Mouse (Mus musculus) fibroblast of lung, adult 2 months (primary cell): ENCODE data around the gene Rrm1.
"Not testable (repeated sequence)": the region's sequence is repeated elsewhere in the genome, so short reads cannot be mapped to it uniquely, and the experiment has no call there.

Source experiments
- DNase-seq: peaks from one replicate; pipeline ENCODE4 v3.0.0-alpha.2; 2011; ENCODE audit warnings: low read depth

Gene Rrm1

DNA sequence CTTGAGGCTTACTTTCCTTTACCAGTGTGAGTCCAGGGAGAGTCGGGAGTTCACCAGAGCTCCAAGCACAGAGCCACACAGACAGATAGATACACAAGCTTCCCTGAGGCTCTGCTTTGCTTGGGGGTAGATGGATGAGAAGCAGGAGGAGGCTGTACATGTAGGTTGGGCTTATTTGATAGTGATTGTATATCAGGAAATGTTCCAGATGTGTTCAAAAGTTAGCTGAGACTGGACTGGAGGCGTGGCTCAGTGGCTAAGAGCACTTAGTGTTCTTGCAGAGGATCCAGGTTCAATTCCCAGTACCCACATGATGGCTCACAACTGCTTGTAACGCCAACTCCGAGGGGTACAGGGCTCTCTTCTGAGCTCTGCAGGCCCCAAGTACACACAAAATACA is 36.9 kb downstream of the Rrm1 start:
- DNase-seq = no peak

DNA sequence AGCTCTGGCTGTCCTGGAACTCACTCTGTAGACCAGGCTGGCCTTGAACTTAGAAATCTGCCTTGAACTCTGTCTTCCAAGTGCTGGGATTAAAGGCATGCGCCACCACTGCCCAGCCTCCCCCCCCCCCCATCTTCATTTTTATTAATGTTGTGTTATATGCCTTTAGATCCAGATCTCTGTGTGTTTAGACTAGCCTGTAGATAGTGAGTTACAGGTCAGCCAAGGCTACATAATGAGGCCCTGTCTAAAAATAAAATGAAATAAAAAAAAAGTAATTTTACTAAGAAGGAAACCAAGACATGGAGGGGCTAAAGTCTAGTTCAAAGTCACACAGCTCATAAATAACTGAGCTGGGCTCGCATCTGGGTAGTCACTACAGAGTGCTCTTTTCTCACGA is 37.4 kb downstream of the Rrm1 start:
- DNase-seq = no peak

DNA sequence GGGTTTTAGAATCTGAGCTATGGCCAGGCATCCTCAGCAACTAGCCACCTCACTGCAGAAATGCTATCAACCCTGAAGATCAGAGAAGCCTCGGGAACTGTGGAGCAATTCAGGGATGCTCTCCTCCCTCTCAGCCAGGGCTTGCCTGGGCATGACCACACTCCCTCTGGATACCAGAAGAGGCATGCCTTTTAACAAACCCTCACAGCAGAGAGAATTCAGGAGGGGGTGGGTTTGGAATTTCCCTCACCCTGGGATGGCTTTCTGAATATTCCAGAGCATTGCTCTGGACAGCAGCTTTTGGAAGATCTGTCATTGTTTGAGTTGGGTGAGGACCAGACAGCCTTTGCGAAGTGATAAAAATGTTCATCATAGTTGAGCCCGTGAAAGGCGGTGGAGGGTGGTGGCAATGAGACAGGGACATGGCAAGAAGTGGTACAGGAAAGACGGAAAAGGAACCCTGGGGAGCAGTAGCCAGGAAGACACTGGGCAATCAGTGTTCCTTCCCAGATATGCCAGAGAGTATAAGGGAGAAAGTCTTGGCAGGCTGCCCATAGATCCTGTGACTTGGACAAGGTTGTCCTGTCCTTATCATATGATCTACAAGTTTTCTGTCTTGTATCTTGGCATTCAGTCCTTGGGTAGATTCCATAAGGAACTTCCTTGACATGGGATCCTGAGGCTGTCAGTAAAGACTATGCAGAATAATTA is 38.0 kb downstream of the Rrm1 start:
- peak; percentile 51 for DNase-seq

DNA sequence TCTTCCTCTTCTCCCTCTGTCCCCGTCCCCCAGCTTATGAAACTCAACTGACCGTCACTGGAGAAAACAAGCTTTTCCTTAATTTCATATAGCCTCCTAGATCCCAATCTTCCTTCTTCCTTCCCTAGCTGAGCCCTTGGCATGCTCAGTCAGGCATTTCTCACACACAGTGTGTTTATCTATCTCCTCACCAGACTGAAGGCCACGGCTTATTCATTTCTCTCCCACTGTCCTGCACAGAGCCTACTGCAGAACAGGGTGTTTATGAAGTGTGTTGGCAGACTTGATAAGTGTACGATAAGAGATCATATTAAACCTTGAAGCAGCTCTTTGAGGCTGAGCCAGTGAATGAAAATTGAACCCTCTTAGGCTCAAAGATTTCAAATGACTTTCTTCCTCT is 39.3 kb downstream of the Rrm1 start:
- no peak for DNase-seq

DNA sequence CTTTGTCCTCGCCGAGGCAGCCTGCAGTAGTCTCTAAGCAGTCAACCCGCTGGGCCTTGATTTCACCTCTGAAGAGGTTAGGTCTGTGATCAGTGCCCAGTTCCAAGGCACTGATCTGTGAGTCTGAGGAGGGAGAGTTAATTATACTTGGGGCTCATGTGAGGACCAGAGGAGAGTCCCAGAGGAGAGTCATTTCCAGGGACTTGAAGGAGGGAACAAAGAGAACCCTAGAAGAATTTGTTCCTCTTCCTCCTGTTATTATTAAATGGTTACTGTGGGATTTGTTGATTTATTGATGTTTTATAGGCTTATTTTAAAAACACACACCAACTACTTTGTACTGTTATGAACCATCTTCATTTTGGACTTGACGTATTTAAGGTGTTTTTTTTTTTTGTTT is 40.1 kb downstream of the Rrm1 start, which contains the start of gene Olfr543:
Olfr543 (minus strand) TSS at position 101 of the 400 bp plus-strand sequence.
- DNase-seq = no peak

DNA sequence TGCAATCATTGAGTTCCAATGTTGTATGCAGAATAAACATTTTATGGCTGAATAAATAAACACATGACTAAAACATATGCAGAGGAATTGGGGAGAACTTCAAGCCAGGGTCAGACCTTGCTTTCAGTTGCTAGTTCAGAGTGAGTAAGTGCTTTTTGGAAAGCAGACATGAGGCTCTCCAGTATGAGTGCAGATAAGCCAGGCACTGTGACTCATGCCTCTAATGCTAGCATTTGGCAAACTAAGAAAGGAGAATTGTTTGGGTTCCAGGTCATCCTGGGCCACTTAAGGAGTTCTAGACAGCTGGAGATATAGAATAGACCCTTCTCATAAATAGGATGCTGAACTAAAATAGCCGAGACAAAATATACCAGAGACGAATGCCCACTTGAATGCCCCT is 42.2 kb downstream of the Rrm1 start:
- peak; percentile 71 for DNase-seq

DNA sequence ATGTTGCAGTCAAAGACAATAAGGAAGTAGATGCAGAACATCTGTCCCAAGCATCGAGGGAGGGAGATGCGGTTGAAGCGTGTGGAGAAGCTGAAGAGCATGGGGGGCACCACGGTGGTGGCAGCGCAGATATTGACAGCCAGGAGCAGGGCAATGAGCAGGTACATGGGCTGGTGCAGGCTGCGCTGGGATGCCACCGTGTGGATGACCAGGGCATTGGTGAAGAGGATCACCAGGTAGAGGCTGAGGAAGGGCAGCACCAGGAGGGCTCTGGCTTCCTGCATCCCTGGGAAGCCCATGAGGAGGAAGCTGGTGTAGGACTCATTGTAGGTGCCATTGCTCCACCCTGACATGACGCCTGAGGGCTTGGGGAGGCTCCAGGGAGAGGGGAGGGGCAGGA is 43.3 kb downstream of the Rrm1 start:
- DNase-seq = not testable (repeated sequence)

DNA sequence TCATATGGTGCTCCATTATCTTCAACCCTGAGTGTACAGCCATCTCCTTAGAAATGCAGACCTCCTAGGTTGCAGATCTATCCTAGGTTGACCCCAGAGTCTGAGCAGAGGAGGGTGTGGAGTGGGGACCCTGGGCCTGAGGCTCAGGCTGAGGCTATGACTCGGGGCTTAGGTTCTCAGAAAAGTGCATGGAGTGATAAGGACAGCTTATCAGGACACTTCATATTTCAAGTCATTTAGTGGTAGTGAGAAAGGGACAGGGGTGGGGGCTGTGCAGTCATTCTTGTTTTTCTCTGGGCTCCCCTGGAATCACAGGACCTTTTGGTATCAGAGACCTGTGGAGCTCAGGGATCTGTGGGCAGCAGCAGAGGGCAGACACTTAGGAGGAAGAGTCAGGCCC is 44.6 kb downstream of the Rrm1 start:
- no peak for DNase-seq

DNA sequence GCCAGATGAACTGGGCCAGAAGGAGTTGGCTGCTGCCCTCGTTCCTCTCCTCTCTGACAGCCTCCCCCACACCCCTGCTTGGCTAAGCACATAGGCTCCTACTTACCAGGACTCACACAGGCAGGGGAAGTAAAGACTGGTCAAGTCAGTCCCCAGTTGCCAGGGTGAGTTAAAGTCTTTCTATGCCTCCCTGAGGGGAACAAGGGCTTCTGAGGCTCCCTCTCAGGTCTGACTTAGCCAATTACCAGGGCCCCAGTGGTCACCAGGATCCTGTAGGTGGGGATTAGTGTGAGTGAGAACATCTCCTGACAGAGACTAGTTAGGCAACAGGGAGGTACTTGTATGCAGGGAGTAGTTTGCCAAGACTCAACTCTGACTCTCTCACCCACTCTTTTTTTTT is 46.7 kb downstream of the Rrm1 start, which contains the start of gene Olfr544:
Olfr544 (minus strand) TSS at position 153 of the 400 bp plus-strand sequence.
- no peak for DNase-seq

DNA sequence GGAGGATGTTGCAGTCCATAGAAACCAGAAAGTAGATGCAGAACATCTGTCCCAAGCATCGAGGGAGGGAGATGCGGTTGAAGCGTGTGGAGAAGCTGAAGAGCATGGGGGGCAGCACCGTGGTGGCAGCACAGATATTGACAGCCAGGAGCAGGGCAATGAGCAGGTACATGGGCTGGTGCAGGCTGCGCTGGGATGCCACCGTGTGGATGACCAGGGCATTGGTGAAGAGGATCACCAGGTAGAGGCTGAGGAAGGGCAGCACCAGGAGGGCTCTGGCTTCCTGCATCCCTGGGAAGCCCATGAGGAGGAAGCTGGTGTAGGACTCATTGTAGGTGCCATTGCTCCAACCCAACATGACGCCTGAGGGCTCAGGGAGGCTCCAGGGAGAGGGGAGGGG is 52.9 kb downstream of the Rrm1 start:
- not testable (repeated sequence) for DNase-seq

DNA sequence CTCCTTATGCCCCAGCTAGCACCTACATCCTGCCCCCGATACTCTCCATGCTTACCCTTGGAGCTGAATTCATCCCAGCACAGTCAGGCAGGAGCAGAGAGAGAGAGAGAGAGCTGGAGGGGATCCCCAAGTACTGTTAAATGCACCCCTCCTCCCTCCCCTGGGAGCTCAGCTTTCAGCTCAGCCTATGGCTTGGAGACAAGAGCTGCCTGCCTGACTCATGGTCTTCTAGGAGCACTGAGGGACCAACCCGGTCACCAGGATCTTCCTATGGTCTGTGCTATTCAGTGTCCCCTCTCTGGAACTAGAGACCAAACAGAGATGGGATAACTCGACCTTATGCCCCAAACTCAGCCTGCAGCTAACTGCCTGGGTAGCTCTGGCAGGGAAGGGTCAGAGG is 58.0 kb downstream of the Rrm1 start, which contains the start of gene Olfr545:
Olfr545 (minus strand) TSS at position 101 of the 400 bp plus-strand sequence.
- DNase-seq = no peak

DNA sequence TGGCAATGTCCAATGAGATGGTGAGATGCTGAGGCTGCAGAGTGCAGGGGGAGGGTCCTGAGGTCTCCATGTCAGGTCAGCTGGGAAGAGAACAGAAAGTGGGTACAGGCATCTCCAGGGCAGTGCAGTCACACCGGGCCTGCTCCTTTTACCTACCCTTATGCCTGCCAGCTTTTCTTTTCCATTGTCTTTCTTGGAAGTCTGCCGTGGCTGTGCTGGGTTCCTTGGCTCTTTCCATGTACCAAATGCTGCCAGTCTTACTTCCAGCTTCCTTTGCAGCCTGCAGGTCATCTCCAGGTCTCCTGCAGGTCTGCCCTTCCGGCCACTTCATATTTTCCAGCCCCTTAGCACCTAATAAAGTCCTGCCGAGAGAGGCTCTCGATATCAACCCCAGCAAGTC is 60.5 kb downstream of the Rrm1 start:
- DNase-seq = no peak

DNA sequence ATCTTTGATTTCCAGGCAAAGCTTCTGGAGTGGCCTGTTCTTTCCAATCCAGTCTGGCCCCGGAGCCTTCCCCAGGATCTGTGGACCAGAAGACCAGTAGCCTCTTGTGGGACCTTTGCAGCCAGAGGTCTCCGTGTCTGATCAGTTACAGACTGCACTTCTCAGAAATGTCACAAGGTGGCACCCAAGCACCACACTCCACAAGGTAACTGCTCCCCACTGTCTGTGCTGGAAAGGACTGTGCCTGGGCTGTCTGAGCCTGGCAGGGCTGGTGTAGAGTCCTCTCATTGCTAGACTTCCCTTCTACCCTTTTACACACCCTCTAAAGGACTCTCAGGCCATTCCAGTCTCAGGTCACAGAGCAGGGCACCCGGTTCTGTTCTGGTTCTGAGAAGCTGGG is 65.4 kb downstream of the Rrm1 start:
- DNase-seq = peak; percentile 57

DNA sequence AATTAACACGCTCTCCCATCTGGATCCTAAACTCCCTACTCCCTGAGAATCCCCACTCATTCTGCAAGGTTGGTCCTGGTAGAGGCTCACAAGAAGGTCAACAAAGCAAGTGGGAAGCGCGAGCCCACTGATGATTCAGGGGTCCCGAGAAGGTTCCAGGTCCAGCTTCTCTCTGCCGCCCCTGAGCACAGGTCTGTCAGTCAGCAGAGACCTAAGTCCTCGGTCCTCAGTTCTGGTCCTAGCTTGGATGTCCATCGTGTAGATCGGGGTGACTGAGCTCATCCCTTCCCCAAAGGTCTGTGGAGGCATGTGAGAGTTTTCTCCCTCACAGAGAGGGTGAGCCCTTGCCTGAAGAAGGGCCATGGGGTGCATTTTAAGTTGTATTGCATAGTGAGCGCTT is 66.6 kb downstream of the Rrm1 start:
- DNase-seq = no peak

DNA sequence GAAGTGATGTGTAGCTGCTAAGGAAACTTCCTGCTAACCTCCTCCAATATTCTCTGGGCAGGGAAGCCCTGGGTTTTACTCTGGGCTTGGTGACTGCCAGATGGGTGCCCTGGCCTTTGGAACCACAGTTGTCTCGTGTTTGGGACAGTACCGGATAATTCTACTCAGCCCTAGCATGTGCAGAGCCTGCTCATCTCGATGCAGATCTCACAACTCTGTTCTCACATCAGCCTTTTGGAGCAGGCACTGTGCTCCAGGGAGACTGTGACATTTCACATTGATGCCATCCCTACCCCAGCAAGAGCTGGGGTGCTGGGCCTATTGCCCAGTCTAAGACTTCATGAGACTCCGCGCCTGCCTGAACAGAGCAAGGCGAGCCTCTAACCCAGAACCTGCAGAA is 67.2 kb downstream of the Rrm1 start:
- no peak for DNase-seq

DNA sequence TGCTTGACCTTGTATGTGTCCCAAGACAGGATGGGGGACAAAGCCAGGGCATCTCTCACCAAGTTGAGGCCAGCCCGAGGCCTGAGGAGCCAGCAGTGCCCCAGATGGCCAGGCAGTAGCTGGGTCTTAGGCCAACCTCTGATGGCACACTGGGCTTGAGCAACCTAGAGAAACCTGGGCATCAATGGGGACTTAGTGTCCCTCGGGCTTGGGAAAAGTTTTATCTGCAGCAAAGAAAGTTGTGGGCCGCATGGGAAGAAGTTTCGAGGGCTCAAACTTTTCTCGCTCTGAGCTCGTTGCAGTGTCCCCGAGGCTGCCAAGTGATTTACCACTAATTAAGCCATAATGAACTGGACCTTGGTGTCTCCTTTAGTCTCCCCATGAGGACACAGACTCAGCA is 68.2 kb downstream of the Rrm1 start:
- DNase-seq = no peak

DNA sequence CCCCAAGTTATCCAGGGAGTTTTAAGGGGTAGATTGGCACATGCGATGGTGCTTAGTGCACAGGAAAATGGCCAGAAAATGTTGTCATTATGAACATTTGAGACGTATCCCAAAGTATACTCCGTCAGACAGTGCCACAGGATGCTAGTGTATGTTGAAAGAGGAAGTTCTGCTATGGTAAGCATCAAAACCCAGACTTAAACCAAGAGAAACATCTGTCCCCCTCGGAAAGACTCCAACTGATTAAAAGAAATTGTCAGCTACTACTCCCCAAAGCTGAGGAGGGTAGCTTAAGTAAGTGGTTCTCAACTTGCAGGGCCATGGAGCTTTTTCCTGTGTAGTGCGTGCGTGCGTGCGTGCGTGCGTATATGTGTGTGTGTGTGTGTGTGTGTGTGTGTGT is 70.4 kb downstream of the Rrm1 start:
- DNase-seq = no peak

DNA sequence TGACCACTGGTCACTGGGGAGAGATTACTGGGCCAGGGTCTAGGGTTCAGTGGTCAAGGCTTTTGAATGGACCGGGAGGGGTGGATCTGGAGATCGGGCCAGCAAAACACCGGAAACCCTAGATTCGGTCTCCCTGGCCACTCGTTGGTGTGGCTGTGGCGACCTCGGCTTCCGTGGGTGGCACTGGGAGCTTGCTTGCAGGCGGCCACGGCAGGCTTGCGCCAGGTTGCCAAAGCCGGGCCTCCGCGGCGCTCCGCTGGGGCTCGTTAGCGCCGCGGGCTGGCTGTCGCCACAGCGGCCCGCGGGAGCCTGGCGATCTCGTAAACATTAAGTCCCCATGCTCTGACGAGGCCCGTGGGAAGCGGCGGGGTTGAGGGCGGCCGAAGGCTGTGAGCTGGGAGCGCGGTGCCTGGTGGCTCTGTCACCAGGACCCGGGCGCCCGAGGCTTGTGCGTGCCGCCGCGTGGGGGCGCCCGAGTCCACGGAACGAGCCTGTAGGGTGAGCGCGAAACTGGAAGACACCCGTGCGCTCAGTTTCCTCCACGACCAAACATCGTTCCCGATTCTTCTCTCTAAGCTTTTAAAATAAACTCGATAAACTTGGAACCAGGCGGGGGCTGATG is 71.4 kb downstream of the Rrm1 start:
- peak; percentile 37 for DNase-seq

DNA sequence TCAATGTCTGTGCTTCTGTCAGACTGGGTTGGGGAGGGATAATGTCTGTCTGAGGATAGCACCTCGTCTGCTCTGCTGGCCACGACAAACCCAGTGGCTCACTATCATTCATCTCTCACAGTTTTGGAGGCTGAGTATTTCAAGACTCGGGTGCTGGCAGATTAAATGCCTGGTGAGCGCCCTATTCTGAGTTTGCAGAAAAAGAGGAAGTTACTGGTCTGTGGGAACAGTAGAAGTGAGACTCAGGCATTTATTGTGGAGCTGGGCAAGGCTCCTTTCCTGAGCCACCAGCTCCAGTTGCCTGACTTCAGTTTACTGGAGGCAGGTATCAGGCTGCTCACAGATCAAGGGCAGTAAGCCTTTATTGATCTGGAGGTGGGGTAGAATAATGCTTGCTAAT is 72.6 kb downstream of the Rrm1 start:
- DNase-seq = no peak

DNA sequence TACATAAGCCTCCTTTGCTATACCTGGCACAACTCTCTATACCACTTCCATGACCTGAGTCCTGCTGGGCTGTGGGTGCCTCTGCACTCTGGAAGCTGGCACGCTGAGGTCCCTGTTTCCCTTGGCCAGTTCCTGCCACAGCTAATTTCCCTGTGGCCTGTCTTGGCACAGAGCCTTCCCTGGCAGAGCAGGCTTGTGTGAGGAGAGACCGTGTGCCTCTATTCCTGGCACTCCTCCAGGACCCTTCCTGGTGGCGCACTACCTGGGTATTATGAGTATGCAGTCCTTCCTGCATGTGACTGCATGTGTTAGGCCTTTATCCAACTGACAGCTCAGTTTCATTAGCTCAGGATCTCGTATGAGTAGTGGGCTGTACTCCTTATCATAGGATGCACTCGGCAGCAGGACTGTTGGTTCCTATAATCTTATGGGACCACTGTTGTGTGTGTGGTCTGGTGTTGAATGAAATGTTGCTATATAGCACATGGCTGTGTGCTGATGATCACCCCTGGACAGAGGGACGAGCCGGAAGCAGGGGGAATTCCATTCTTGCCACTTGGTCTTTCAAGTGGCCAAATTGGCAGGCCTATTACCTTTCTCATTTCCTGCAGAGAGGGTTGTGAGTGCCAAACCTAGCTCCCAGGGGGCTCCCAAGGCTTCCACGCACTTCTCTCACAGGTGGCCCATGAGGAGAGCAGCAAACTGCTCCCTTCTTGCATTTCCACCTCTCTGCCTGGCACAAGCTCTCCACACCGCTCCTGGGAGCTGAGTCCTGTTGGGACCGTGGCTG is 75.0 kb downstream of the Rrm1 start:
- DNase-seq = peak; percentile 6

DNA sequence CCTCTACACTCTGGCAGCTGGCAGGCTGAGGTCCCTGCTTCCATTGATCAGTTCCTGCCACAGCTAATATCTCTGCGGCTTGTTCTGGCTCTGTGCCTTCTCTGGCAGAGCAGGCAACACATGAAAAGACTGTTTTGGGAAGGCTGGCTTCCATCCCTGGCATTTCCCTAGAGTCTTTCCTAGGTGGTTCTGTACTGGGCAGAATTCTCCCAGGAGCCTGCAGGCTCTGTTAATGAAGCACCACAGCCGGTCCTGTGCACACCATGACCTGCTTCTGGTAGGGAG is 75.5 kb downstream of the Rrm1 start:
- DNase-seq = peak; percentile 10
